ENCODE assay signal across 10 mouse cellular contexts in genomic region chr10:116948414-116948813, GRCm38 (mm10). TPM values are rescaled to one million over a fixed set of nuclear protein-coding genes. Genes with fewer than 3 reads are reported as not detected.
DNase-seq lines count a peak whose midpoint lies in the region; ATAC-seq and TF ChIP-seq lines count a peak whose summit lies in the region.
"Had no signal": no experiment of that assay in that cellular context is flagged by ENCODE, and none has a peak within 500 bp of the region (broad histone marks: within the 10 kb centered on the region; RNA-seq: fewer than 3 reads in every experiment).

No protein-coding gene starts in this region.

- WGBS in lung, postnatal 0 days, result 73% methylated on average over 9 of the region's 9 CpGs
- WGBS in intestine, embryonic 14.5 days, result 71% methylated on average over 9 of the region's 9 CpGs
- WGBS in liver, embryonic 11.5 days, result 83% methylated on average over 9 of the region's 9 CpGs
- 64% methylated on average over 9 of the region's 9 CpGs for WGBS in stomach, embryonic 15.5 days

- no peak overlapping the region for H3K4me3 ChIP-seq in lung, postnatal 0 days (ENCODE audit: low read depth, low read length)
- peak overlapping the region; percentile 67 for H3K4me3 ChIP-seq in intestine, embryonic 14.5 days (ENCODE audit: low read depth, low read length)
- H3K4me3 ChIP-seq in liver, embryonic 11.5 days (ENCODE audit: low read depth, low read length), result no peak overlapping the region
- H3K4me3 ChIP-seq in stomach, embryonic 15.5 days (replicated peaks), result peak overlapping the region; percentile 77; the same call in 1 of the 2 replicates

- no peak for ATAC-seq in lung, postnatal 0 days
- no peak for ATAC-seq in intestine, embryonic 14.5 days (replicated peaks; ENCODE audit: low FRiP score, low TSS enrichment, low read depth)
- no peak for ATAC-seq in liver, embryonic 11.5 days (replicated peaks; ENCODE audit: low FRiP score)
- ATAC-seq in stomach, embryonic 15.5 days (ENCODE audit: insufficient read depth, low FRiP score, low read depth), result no peak

- no peaks in the 10 kb centered on the region for H3K9me3 ChIP-seq in lung, postnatal 0 days (ENCODE audit: low read length)
- H3K9me3 ChIP-seq in intestine, embryonic 14.5 days (ENCODE audit: control insufficient read depth, low read length), result no peaks in the 10 kb centered on the region
- no peaks in the 10 kb centered on the region for H3K9me3 ChIP-seq in liver, embryonic 11.5 days (ENCODE audit: control insufficient read depth, low read length)
- no peaks in the 10 kb centered on the region for H3K9me3 ChIP-seq in stomach, embryonic 15.5 days

- TF ChIP-seq CTCF in lung, postnatal 0 days (IDR thresholded peaks at IDR 0.05), result no peak

- no peaks in the 10 kb centered on the region for H3K36me3 ChIP-seq in lung, postnatal 0 days (ENCODE audit: insufficient read depth, low read length)
- no peaks in the 10 kb centered on the region for H3K36me3 ChIP-seq in intestine, embryonic 14.5 days (ENCODE audit: control insufficient read depth, insufficient read depth, low read length)
- H3K36me3 ChIP-seq in liver, embryonic 11.5 days (ENCODE audit: control insufficient read depth, insufficient read depth, low read length), result no peaks in the 10 kb centered on the region
- H3K36me3 ChIP-seq in stomach, embryonic 15.5 days, result no peaks in the 10 kb centered on the region

- H3K9ac ChIP-seq in lung, postnatal 0 days (replicated peaks; ENCODE audit: low read depth), result no peak overlapping the region
- no peak overlapping the region for H3K9ac ChIP-seq in intestine, embryonic 14.5 days (ENCODE audit: low read length)
- no peak overlapping the region for H3K9ac ChIP-seq in liver, embryonic 11.5 days (ENCODE audit: low read depth, low read length)
- H3K9ac ChIP-seq in stomach, embryonic 15.5 days, result no peak overlapping the region

- no peaks in the 10 kb centered on the region for H3K4me1 ChIP-seq in lung, postnatal 0 days (ENCODE audit: insufficient read depth, low read depth, low read length)
- H3K4me1 ChIP-seq in intestine, embryonic 14.5 days (replicated peaks; ENCODE audit: control insufficient read depth, insufficient read depth, low read length), result peaks cover 6% of the 10 kb centered on the region
- H3K4me1 ChIP-seq in liver, embryonic 11.5 days (replicated peaks; ENCODE audit: control insufficient read depth, insufficient read depth, low read length), result 0 out of 2 replicates have a peak, but pooled peaks cover 3% of the 10 kb centered on the region
- 0 out of 2 replicates have a peak, but pooled peaks cover 4% of the 10 kb centered on the region for H3K4me1 ChIP-seq in stomach, embryonic 15.5 days

- no peaks in the 10 kb centered on the region for H3K27me3 ChIP-seq in lung, postnatal 0 days (replicated peaks; ENCODE audit: insufficient read depth, low read length)
- no peaks in the 10 kb centered on the region for H3K27me3 ChIP-seq in intestine, embryonic 14.5 days (replicated peaks; ENCODE audit: control insufficient read depth, insufficient read depth, low read length)
- H3K27me3 ChIP-seq in liver, embryonic 11.5 days (replicated peaks; ENCODE audit: control insufficient read depth, insufficient read depth, low read length), result no peaks in the 10 kb centered on the region
- no peaks in the 10 kb centered on the region for H3K27me3 ChIP-seq in stomach, embryonic 15.5 days (replicated peaks)

- no peak for DNase-seq in lung, postnatal 0 days (ENCODE audit: low spot score)
- DNase-seq in lung, postnatal 36 days, result no peak
- DNase-seq in intestine, embryonic 14.5 days (ENCODE audit: low spot score), result no peak
- no peak for DNase-seq in liver, embryonic 11.5 days (ENCODE audit: low spot score)
- no peak for DNase-seq in embryo, embryonic 9.5 days (ENCODE audit: extremely low spot score)
- DNase-seq in gastrocnemius, adult 8-10 months (ENCODE audit: low spot score in 2 of 2), result no peak
- no peak for DNase-seq in ovary, postnatal 36 days (ENCODE audit: low spot score)
- DNase-seq: gastrocnemius, postnatal 10 days had no signal

- TF ChIP-seq EP300 in lung, postnatal 0 days (IDR thresholded peaks at IDR 0.05), result no peak

- H3K4me2 ChIP-seq in lung, postnatal 0 days (replicated peaks; ENCODE audit: low read depth, low read length), result peak overlapping the region; percentile 85
- H3K4me2 ChIP-seq in intestine, embryonic 14.5 days (ENCODE audit: low read length), result peak overlapping the region; percentile 60
- H3K4me2 ChIP-seq in liver, embryonic 11.5 days, result peak overlapping the region; percentile 79
- H3K4me2 ChIP-seq in stomach, embryonic 15.5 days, result peak overlapping the region; percentile 83

- H3K27ac ChIP-seq in lung, postnatal 0 days (ENCODE audit: low read length), result no peak overlapping the region
- H3K27ac ChIP-seq in intestine, embryonic 14.5 days (ENCODE audit: low read depth), result no peak overlapping the region
- H3K27ac ChIP-seq in liver, embryonic 11.5 days (ENCODE audit: low read depth, low read length), result no peak overlapping the region
- no peak overlapping the region for H3K27ac ChIP-seq in stomach, embryonic 15.5 days

RNA-seq across cellular contexts. Expression of gene Rab3ip, which starts 2.2 kb away (rescaled TPM):
- 29.5 and 34.2 TPM in 2 replicates for polyA plus RNA-seq in lung, postnatal 0 days (2015; fragmentation: Nextera tagmentation; extraction: Ambion mirVana)
- 30.7 and 32.5 TPM in 2 replicates for polyA plus RNA-seq in intestine, embryonic 14.5 days (2014; fragmentation: Nextera tagmentation; extraction: Ambion mirVana)
- 16.2 and 17.1 TPM in 2 replicates for polyA plus RNA-seq in liver, embryonic 11.5 days (2014; fragmentation: Nextera tagmentation; extraction: Ambion mirVana)
- 24.6 and 25.2 TPM in 2 replicates for polyA plus RNA-seq in stomach, embryonic 15.5 days (2015; fragmentation: Nextera tagmentation; extraction: Ambion mirVana)
- total RNA-seq in gastrocnemius, adult 8-10 months (2022), result 10 to 100 TPM; 25.0 to 47.1 (median 34.0) TPM

RNA-seq across cellular contexts. Expression of gene Gm10271, which starts 24.0 kb away (rescaled TPM):
- polyA plus RNA-seq in lung, postnatal 0 days (2015; fragmentation: Nextera tagmentation; extraction: Ambion mirVana), result not detected in 2 replicates
- not detected in 2 replicates for polyA plus RNA-seq in intestine, embryonic 14.5 days (2014; fragmentation: Nextera tagmentation; extraction: Ambion mirVana)
- not detected in 2 replicates for polyA plus RNA-seq in liver, embryonic 11.5 days (2014; fragmentation: Nextera tagmentation; extraction: Ambion mirVana)
- not detected in 2 replicates for polyA plus RNA-seq in stomach, embryonic 15.5 days (2015; fragmentation: Nextera tagmentation; extraction: Ambion mirVana)
- not detected for total RNA-seq in gastrocnemius, adult 8-10 months (2022)
- total RNA-seq: gastrocnemius, postnatal 10 days; MEL had no signal

RNA-seq across cellular contexts. Expression of gene Best3, which starts 37.7 kb away (rescaled TPM):
- 0.15 and 0.43 TPM in 2 replicates for polyA plus RNA-seq in lung, postnatal 0 days (2015; fragmentation: Nextera tagmentation; extraction: Ambion mirVana)
- 0.07 TPM in 1 of 2 replicates, not detected in the other for polyA plus RNA-seq in intestine, embryonic 14.5 days (2014; fragmentation: Nextera tagmentation; extraction: Ambion mirVana)
- polyA plus RNA-seq in liver, embryonic 11.5 days (2014; fragmentation: Nextera tagmentation; extraction: Ambion mirVana), result 0.06 TPM in 1 of 2 replicates, not detected in the other
- 0.05 and 0.10 TPM in 2 replicates for polyA plus RNA-seq in stomach, embryonic 15.5 days (2015; fragmentation: Nextera tagmentation; extraction: Ambion mirVana)
- total RNA-seq in gastrocnemius, adult 8-10 months (2022), result 10 to 100 TPM; 20.6 to 37.3 (median 29.6) TPM
- total RNA-seq: MEL had no signal

RNA-seq across cellular contexts. Expression of gene Myrfl, which starts 51.7 kb away (rescaled TPM):
- not detected in 2 replicates for polyA plus RNA-seq in lung, postnatal 0 days (2015; fragmentation: Nextera tagmentation; extraction: Ambion mirVana)
- 5.9 and 6.8 TPM in 2 replicates for polyA plus RNA-seq in intestine, embryonic 14.5 days (2014; fragmentation: Nextera tagmentation; extraction: Ambion mirVana)
- 0.08 and 0.16 TPM in 2 replicates for polyA plus RNA-seq in liver, embryonic 11.5 days (2014; fragmentation: Nextera tagmentation; extraction: Ambion mirVana)
- polyA plus RNA-seq in stomach, embryonic 15.5 days (2015; fragmentation: Nextera tagmentation; extraction: Ambion mirVana), result 1.2 and 1.3 TPM in 2 replicates
- under 1 TPM in 2 of 4 experiments, not detected in 2; 0.07 to 0.11 TPM for total RNA-seq in gastrocnemius, adult 8-10 months (2022)
- total RNA-seq: MEL had no signal

Comparison
In these comparisons a context has a peak if more than half of its experiments do, and no peak if none do; other contexts are left out.
1. H3K4me3 ChIP-seq: peak in intestine, embryonic 14.5 days (single experiment) and stomach, embryonic 15.5 days (single experiment); none in lung, postnatal 0 days (single experiment) and liver, embryonic 11.5 days (single experiment).
2. Peak in every context shown above with its lines, with median percentiles within 50 percentile points of each other: H3K4me2 ChIP-seq.